Mouse (Mus musculus): ENCODE measurements around the gene Taar7d. TPM values are rescaled to one million over a fixed set of nuclear protein-coding genes. Genes with fewer than 3 reads are reported as not detected.

The Taar7d gene
- total and polyA plus RNA-seq, 3 experiments, result not detected

GRCm38 (mm10) chr10:24037314-24037713, 10.3 kb downstream of the Taar7d start, which contains the start of gene Taar7e:
Gene Taar7e (plus strand): TSS chr10:24037614.
- H3K27me3 ChIP-seq (replicated peaks), result no peaks in the 10 kb centered on the region
- in situ Hi-C loops (cut with MboI; ENCODE audit: low pct_ligation_motif_present, low pct_unique_long_range_greater_than_20kb, low sequenced_read_pairs) (no loop called here), dilution Hi-C loops (cut with MboI; ENCODE audit: extremely low pct_ligation_motif_present, extremely low pct_unique_long_range_greater_than_20kb, low sequenced_read_pairs) (no loop called here)
- H3K79me2 ChIP-seq (replicated peaks; ENCODE audit: control insufficient read depth, extremely low read depth, insufficient read depth, poor library complexity, severe bottlenecking), result no peaks in the 10 kb centered on the region
- H3K27ac ChIP-seq (ENCODE audit: insufficient read depth, low read depth), result no peak within 1 kb of the TSS
- no peak within 1 kb of the TSS for H3K9ac ChIP-seq (ENCODE audit: insufficient read depth, low read depth)
- no peak for DNase-seq (ENCODE audit: extremely low read depth)
- no peak within 1 kb of the TSS for H3K4me2 ChIP-seq (ENCODE audit: insufficient read depth, low read depth, poor library complexity, severe bottlenecking)
- no peaks in the 10 kb centered on the region for H3K9me3 ChIP-seq (replicated peaks; ENCODE audit: low read length)
- H3K36me3 ChIP-seq (replicated peaks in 1 of 2; ENCODE audit: control insufficient read depth in 1 of 2, insufficient read depth in 1 of 2, low read length in 1 of 2), result no peaks in the 10 kb centered on the region
- H3K4me3 ChIP-seq (replicated peaks in 1 of 3; ENCODE audit: low read depth in 2 of 3, low read length in 2 of 3, poor library complexity in 1 of 3), result no peak within 1 kb of the TSS
- no peak for TF ChIP-seq TBP (conservative IDR thresholded peaks at IDR 0.05; ENCODE audit: low read depth, low read length)
- no peak for TF ChIP-seq KAT2A (IDR thresholded peaks at IDR 0.05; ENCODE audit: insufficient replicate concordance, low read length)
- no peak for TF ChIP-seq E2F4 (IDR thresholded peaks at IDR 0.05; ENCODE audit: insufficient replicate concordance, low read depth, low read length)
- no peak for TF ChIP-seq POLR2AphosphoS2 (IDR thresholded peaks at IDR 0.05; ENCODE audit: low read depth, low read length)
- TF ChIP-seq MAX (IDR thresholded peaks at IDR 0.05; ENCODE audit: low read length), result no peak
- TF ChIP-seq ETS1 (conservative IDR thresholded peaks at IDR 0.05; ENCODE audit: low read depth, low read length), result no peak
- TF ChIP-seq CTCF (conservative IDR thresholded peaks at IDR 0.05 in 1 of 2, IDR thresholded peaks at IDR 0.05 in 1 of 2; ENCODE audit: low read depth in 2 of 2, low read length in 2 of 2), result no peak
- TF ChIP-seq SIN3A (IDR thresholded peaks at IDR 0.05; ENCODE audit: low read length), result no peak
- TF ChIP-seq TCF12 (IDR thresholded peaks at IDR 0.05; ENCODE audit: low read depth, low read length), result no peak
- TF ChIP-seq MYC (IDR thresholded peaks at IDR 0.05; ENCODE audit: low read depth, low read length), result no peak
- TF ChIP-seq IRF4 (IDR thresholded peaks at IDR 0.05; ENCODE audit: low read depth, low read length), result no peak
- no peak for TF ChIP-seq ELF1 (IDR thresholded peaks at IDR 0.05; ENCODE audit: low read depth, low read length)
- no peak for TF ChIP-seq MAFK (IDR thresholded peaks at IDR 0.05; ENCODE audit: insufficient replicate concordance, low read length)
- TF ChIP-seq MXI1 (IDR thresholded peaks at IDR 0.05; ENCODE audit: low read depth, low read length), result no peak
- no peak for TF ChIP-seq NELFE (IDR thresholded peaks at IDR 0.05; ENCODE audit: low read depth, low read length)
- no peak for TF ChIP-seq USF2 (conservative IDR thresholded peaks at IDR 0.05; ENCODE audit: low read depth, low read length)
- H3K4me1 ChIP-seq (ENCODE audit: control insufficient read depth in 1 of 2, insufficient read depth in 2 of 2), result no peaks in the 10 kb centered on the region

DNA sequence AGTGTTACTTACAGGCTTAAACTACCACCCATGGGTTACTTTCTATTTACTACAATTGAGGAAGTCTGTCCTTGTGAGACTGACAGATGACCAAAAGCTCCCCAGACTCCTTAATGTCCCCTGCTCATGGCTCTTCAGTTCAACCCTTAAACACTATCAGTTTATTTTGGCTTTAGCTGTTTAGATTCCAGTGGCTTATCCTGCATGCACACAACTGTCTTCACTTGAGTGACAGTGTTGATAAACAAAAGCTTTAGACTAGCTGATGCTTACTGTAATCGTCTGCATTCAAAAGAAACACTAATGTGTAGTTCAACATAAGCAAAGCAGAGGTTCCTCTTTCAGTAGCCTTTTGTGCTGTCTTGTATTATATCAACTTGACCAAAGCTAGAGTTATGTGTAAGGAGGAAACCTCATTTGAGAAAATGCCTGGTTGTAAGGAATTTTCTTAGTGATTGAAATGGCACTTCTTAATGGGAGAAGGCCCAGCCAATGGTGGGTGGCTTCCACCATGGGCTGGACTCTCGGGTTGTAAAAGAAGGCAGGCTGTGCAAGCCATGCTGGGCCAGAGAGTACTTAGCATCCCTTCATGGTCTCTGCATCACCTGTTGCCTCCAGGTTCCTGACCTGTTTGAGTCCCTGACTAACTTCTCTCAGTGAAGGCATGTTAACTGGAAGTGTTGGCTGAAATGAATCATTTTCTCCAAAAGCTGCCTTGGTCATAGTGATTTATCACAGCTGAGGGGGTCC, 13.3 kb downstream of the Taar7d start:
- no peak overlapping the region for H3K9ac ChIP-seq (ENCODE audit: insufficient read depth, low read depth)
- H3K27ac ChIP-seq (ENCODE audit: insufficient read depth, low read depth), result no peak overlapping the region
- H3K4me1 ChIP-seq (ENCODE audit: control insufficient read depth in 1 of 2, insufficient read depth in 2 of 2), result no peaks in the 10 kb centered on the region
- TF ChIP-seq RAD21 (IDR thresholded peaks at IDR 0.05; ENCODE audit: low read depth, low read length) (no peak), EP300 (IDR thresholded peaks at IDR 0.05; ENCODE audit: low read length) (no peak), MAZ (IDR thresholded peaks at IDR 0.05; ENCODE audit: low read depth, low read length) (no peak), ETS1 (conservative IDR thresholded peaks at IDR 0.05; ENCODE audit: low read depth, low read length) (no peak), PAX5 (IDR thresholded peaks at IDR 0.05; ENCODE audit: low read length) (no peak), ELF1 (IDR thresholded peaks at IDR 0.05; ENCODE audit: low read depth, low read length) (no peak), RCOR1 (conservative IDR thresholded peaks at IDR 0.05; ENCODE audit: low read depth, low read length) (no peak)
- no peaks in the 10 kb centered on the region for H3K27me3 ChIP-seq (replicated peaks)
- in situ Hi-C loops (cut with MboI; ENCODE audit: low pct_ligation_motif_present, low pct_unique_long_range_greater_than_20kb, low sequenced_read_pairs) (no loop called here), dilution Hi-C loops (cut with MboI; ENCODE audit: extremely low pct_ligation_motif_present, extremely low pct_unique_long_range_greater_than_20kb, low sequenced_read_pairs) (no loop called here)
- DNase-seq (ENCODE audit: extremely low read depth), result no peak
- no peak overlapping the region for H3K4me3 ChIP-seq (replicated peaks in 1 of 3; ENCODE audit: low read depth in 2 of 3, low read length in 2 of 3, poor library complexity in 1 of 3)
- H3K9me3 ChIP-seq (replicated peaks; ENCODE audit: low read length), result no peaks in the 10 kb centered on the region
- no peaks in the 10 kb centered on the region for H3K79me2 ChIP-seq (replicated peaks; ENCODE audit: control insufficient read depth, extremely low read depth, insufficient read depth, poor library complexity, severe bottlenecking)
- no peak overlapping the region for H3K4me2 ChIP-seq (ENCODE audit: insufficient read depth, low read depth, poor library complexity, severe bottlenecking)
- no peaks in the 10 kb centered on the region for H3K36me3 ChIP-seq (replicated peaks in 1 of 2; ENCODE audit: control insufficient read depth in 1 of 2, insufficient read depth in 1 of 2, low read length in 1 of 2)

All from CH12.LX (cell line).